Mouse (Mus musculus) gastrocnemius, postnatal 14 days (tissue): Measurements from ENCODE around the gene Nagk. TPM values are rescaled to one million over a fixed set of nuclear protein-coding genes. Genes with fewer than 3 reads are reported as not detected.
A peak's percentile ranks its signal among the peaks of the same experiment; 100 is the strongest.
"Not testable (repeated sequence)": the region's sequence is repeated elsewhere in the genome, so short reads cannot be mapped to it uniquely, and the experiment has no call there.

Experiments used
- DNase-seq: peaks from one replicate; pipeline ENCODE4 v3.0.0; 2021; ENCODE audit warnings: mixed read lengths
- intact Hi-C: fragments of 180-260 bp; cut with DNase I; formaldehyde crosslinking; loops from one replicate; pipeline ENCODE4 v1.15.1; 2025; ENCODE audit warnings: low total_unique reads
- total RNA-seq, 2 experiments: library from RNA; stranded (reverse); gene quantifications; 2 replicates each; pipeline ENCODE4 v1.2.3; 2021

The Nagk gene
- total RNA-seq, 2 experiments from 2014 or later, result 6.8 to 8.4 TPM

- intact Hi-C loops, result no loop called here
- DNase-seq, result no peak
These were observed 1.9 kb downstream of the Nagk start for GRCm38 (mm10) chr6:83796686-83797085.

- no peak for DNase-seq
- intact Hi-C loops, result no loop called here
These were observed 7.3 kb downstream of the Nagk start for GRCm38 (mm10) chr6:83802033-83802432.

- intact Hi-C loops, result no loop called here
- no peak for DNase-seq
These were observed 8.1 kb downstream of the Nagk start for GRCm38 (mm10) chr6:83802846-83803245.

GRCm38 (mm10) chr6:83815801-83816200 is 21.0 kb downstream of the Nagk start:
- no peak for DNase-seq
- intact Hi-C loops, result no loop called here

GRCm38 (mm10) chr6:83818996-83819395 is 24.2 kb downstream of the Nagk start:
- intact Hi-C loops, result no loop called here
- DNase-seq, result no peak

GRCm38 (mm10) chr6:83820727-83821515 is 26.1 kb downstream of the Nagk start:
- no peak for DNase-seq
- intact Hi-C loops, result no loop called here

- intact Hi-C loops, result no loop called here
- DNase-seq, result no peak
These were observed 27.1 kb downstream of the Nagk start for GRCm38 (mm10) chr6:83821856-83822255.

- intact Hi-C loops, result no loop called here
- no peak for DNase-seq
These were observed 36.3 kb downstream of the Nagk start for GRCm38 (mm10) chr6:83830941-83831605.

- DNase-seq, result peak; percentile 98
- intact Hi-C loops, result no loop called here
These were observed 36.9 kb downstream of the Nagk start, which contains the start of gene Paip2b for GRCm38 (mm10) chr6:83831606-83832123. Gene Paip2b, minus strand, starts transcription at chr6:83831741.

- intact Hi-C loops, DNase-seq: not testable (repeated sequence)
These were observed 37.6 kb downstream of the Nagk start for GRCm38 (mm10) chr6:83832393-83832792.

GRCm38 (mm10) chr6:83836826-83837225 is 42.0 kb downstream of the Nagk start:
- DNase-seq, result no peak
- intact Hi-C loops, result no loop called here

GRCm38 (mm10) chr6:83838046-83838445 is 43.3 kb downstream of the Nagk start:
- no peak for DNase-seq
- intact Hi-C loops, result no loop called here

- intact Hi-C loops, result no loop called here
- DNase-seq, result no peak
These were observed 45.3 kb downstream of the Nagk start for GRCm38 (mm10) chr6:83840086-83840485.

GRCm38 (mm10) chr6:83844913-83845312 is 50.1 kb downstream of the Nagk start:
- no peak for DNase-seq
- intact Hi-C loops, result no loop called here

- no peak for DNase-seq
- intact Hi-C loops, result no loop called here
These were observed 51.4 kb downstream of the Nagk start for GRCm38 (mm10) chr6:83846141-83846540.

GRCm38 (mm10) chr6:83849446-83849845 is 54.7 kb downstream of the Nagk start:
- DNase-seq, result no peak
- intact Hi-C loops, result no loop called here

Other genes starting within 250 kb of the Nagk start
- 1 to 10 TPM; 7.5 to 8.3 TPM for gene Stambp, start 222.3 kb upstream of the Nagk start, total RNA-seq
- gene Clec4f, start 138.8 kb upstream of the Nagk start, total RNA-seq, result not detected
- gene Cd207, start 117.1 kb upstream of the Nagk start, total RNA-seq, result not detected
- not detected for gene Vax2, start 83.7 kb upstream of the Nagk start, total RNA-seq
- not detected for gene Atp6v1b1, start 52.0 kb upstream of the Nagk start, total RNA-seq
- gene Ankrd53, start 32.3 kb upstream of the Nagk start, total RNA-seq, result not detected
- gene Tex261, start 19.2 kb upstream of the Nagk start, total RNA-seq, result 10 to 100 TPM; 35.5 to 35.8 TPM
- gene Paip2b, start 36.8 kb downstream of the Nagk start, total RNA-seq, result 10 to 100 TPM; 32.4 to 47.7 TPM
- 10 to 100 TPM; 31.3 to 37.2 TPM for gene Zfp638, start 72.1 kb downstream of the Nagk start, total RNA-seq
- gene Dysf, start 213.6 kb downstream of the Nagk start, total RNA-seq, result 10 to 100 TPM; 92.7 to 95.6 TPM